ENCODE assay signal across 8 mouse cellular contexts in the genomic region with DNA sequence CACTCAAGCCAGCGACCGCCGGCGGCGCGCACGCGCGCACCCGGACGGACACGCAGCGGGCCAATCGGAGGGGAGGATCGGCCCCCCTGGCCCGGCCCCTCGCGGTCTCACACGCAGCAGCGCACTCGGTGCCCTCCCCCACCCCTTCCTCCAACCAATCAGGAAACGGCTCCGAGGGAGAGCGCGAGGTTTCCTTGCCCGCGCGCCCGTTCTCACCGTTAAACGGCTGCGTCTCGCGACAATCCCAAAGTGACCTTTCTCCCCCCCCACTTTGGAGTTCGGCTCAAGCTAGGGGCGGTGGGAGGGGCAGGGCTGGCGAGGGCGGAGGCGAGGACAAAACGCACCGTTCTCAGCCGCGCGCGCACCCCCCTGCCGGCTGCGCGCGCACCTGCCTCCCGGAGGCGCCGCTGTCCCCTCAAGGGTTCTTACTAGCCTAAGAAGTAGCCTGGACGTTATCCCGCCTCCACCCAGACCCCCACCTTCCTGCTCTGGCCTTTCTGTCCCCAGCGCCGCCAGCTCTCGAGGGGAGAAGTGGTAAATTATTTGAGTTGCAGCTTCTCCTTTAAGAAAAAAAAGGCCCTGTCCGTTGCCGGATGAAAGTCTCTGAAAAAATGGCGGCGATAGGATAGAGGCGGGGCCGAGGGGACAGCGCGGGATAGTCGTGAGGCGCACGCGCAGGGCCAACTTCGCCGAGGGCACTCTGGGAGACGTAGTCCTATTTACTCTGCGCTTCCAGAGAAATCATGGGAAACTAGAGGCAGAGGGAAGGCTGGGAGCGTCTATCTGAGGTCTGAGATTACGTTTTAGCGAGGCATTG. TPM values are rescaled to one million over a fixed set of nuclear protein-coding genes. Genes with fewer than 3 reads are reported as not detected.
DNase-seq lines count a peak whose midpoint lies in the region; ATAC-seq and TF ChIP-seq lines count a peak whose summit lies in the region.

A gene (minus strand): TSS at position 616 of the 817 bp plus-strand sequence.
A gene (plus strand): TSS at position 683 of the 817 bp plus-strand sequence.

- no peaks in the 10 kb centered on the region for H3K27me3 ChIP-seq in MEL (ENCODE audit: control insufficient read depth in 1 of 2, insufficient read depth in 2 of 2, low read length in 2 of 2)
- H3K27me3 ChIP-seq in cerebellum, adult 2 months (ENCODE audit: control insufficient read depth, insufficient read depth, low read length): no peaks in the 10 kb centered on the region
- no peaks in the 10 kb centered on the region for H3K27me3 ChIP-seq in forebrain, postnatal 0 days (ENCODE audit: insufficient read depth, low read length)
- H3K27me3 ChIP-seq in lung, embryonic 15.5 days: no peaks in the 10 kb centered on the region

- peak within 1 kb of the TSS; percentile 66 for H3K4me2 ChIP-seq in forebrain, postnatal 0 days (ENCODE audit: low read depth)
- H3K4me2 ChIP-seq in lung, embryonic 15.5 days: peak within 1 kb of the TSS; percentile 79

- peaks cover 3 to 8% of the 10 kb centered on the region in 2 experiments; a peak in 3 of 4 replicates for H3K4me1 ChIP-seq in MEL (ENCODE audit: control insufficient read depth in 1 of 2, insufficient read depth in 2 of 2, low read length in 2 of 2)
- no peaks in the 10 kb centered on the region for H3K4me1 ChIP-seq in cerebellum, adult 2 months (ENCODE audit: control insufficient read depth, insufficient read depth, low read length)
- H3K4me1 ChIP-seq in forebrain, postnatal 0 days (ENCODE audit: insufficient read depth): peaks cover 9% of the 10 kb centered on the region; the same call in 1 of the 2 replicates
- peaks cover 7% of the 10 kb centered on the region for H3K4me1 ChIP-seq in lung, embryonic 15.5 days

- H3K79me2 ChIP-seq in MEL (ENCODE audit: control insufficient read depth, insufficient read depth, low read length, poor library complexity): peaks cover 34% of the 10 kb centered on the region

- WGBS in cerebellum, adult 2 months: under 1% methylated on average over 70 of the region's 76 CpGs
- under 1% methylated on average over 73 of the region's 76 CpGs for WGBS in forebrain, postnatal 0 days
- WGBS in lung, embryonic 15.5 days: under 1% methylated on average over 61 of the region's 76 CpGs

- no peaks in the 10 kb centered on the region for H3K9me3 ChIP-seq in MEL (replicated peaks; ENCODE audit: insufficient read depth, low read length)
- H3K9me3 ChIP-seq in forebrain, postnatal 0 days (ENCODE audit: low read length): no peaks in the 10 kb centered on the region
- no peaks in the 10 kb centered on the region for H3K9me3 ChIP-seq in lung, embryonic 15.5 days

- H3K4me3 ChIP-seq in MEL (ENCODE audit: control insufficient read depth in 1 of 2, insufficient read depth in 1 of 2, low read depth in 2 of 2, low read length in 2 of 2): peak within 1 kb of the TSS; percentile 92 to 98
- peak within 1 kb of the TSS; percentile 91 for H3K4me3 ChIP-seq in cerebellum, adult 2 months (replicated peaks; ENCODE audit: insufficient read depth, low read depth, low read length)
- H3K4me3 ChIP-seq in forebrain, postnatal 0 days (ENCODE audit: low read depth, low read length): peak within 1 kb of the TSS; percentile 96
- peak within 1 kb of the TSS; percentile 98 for H3K4me3 ChIP-seq in lung, embryonic 15.5 days

- no peak for TF ChIP-seq RAD21 in MEL (IDR thresholded peaks at IDR 0.05; ENCODE audit: low read depth, low read length)

- peak; percentile 96 for ATAC-seq in forebrain, postnatal 0 days
- peak; percentile 96 for ATAC-seq in lung, embryonic 15.5 days (ENCODE audit: borderline replicate concordance, extremely low read depth, low FRiP score, low TSS enrichment)

- peak in 1 of 2 experiments; percentile 61; a peak in 2 of 4 replicates for TF ChIP-seq EP300 in MEL (IDR thresholded peaks at IDR 0.05; ENCODE audit: low read depth in 1 of 2, low read length in 2 of 2)

- no peak for TF ChIP-seq CTCF in MEL (IDR thresholded peaks at IDR 0.05 in 2 of 3, conservative IDR thresholded peaks at IDR 0.05 in 1 of 3; ENCODE audit: control insufficient read depth in 1 of 3, insufficient read depth in 1 of 3, low read depth in 2 of 3, low read length in 3 of 3, poor library complexity in 1 of 3, severe bottlenecking in 1 of 3)
- no peak for TF ChIP-seq CTCF in cerebellum, adult 2 months (IDR thresholded peaks at IDR 0.05; ENCODE audit: borderline replicate concordance, insufficient read depth, low read depth, low read length)
- peak; percentile 43 for TF ChIP-seq CTCF in forebrain, postnatal 0 days (IDR thresholded peaks at IDR 0.05; ENCODE audit: low read depth)

- H3K9ac ChIP-seq in MEL (ENCODE audit: control insufficient read depth, low read depth, low read length, poor library complexity, severe bottlenecking): peak within 1 kb of the TSS; percentile 100
- H3K9ac ChIP-seq in forebrain, postnatal 0 days: peak within 1 kb of the TSS; percentile 92
- H3K9ac ChIP-seq in lung, embryonic 15.5 days: peak within 1 kb of the TSS; percentile 99

- TF ChIP-seq POLR2A in MEL (IDR thresholded peaks at IDR 0.05; ENCODE audit: control insufficient read depth in 1 of 2, insufficient read depth in 1 of 2, low read depth in 1 of 2, low read length in 2 of 2, poor library complexity in 1 of 2): peak; percentile 54 to 57; a peak in 2 of 4 replicates
- TF ChIP-seq POLR2A in cerebellum, adult 2 months (IDR thresholded peaks at IDR 0.05; ENCODE audit: borderline replicate concordance, insufficient read depth, low read length): peak; percentile 41; the same call in 1 of the 2 replicates

- DNase-seq in MEL (ENCODE audit: low read depth, low spot score): peak; percentile 99
- peak; percentile 97 to 99 for DNase-seq in cerebellum, adult 2 months
- DNase-seq in forebrain, postnatal 0 days: peak; percentile 99
- peak; percentile 97 for DNase-seq in heart, postnatal 4 days
- peak; percentile 98 for DNase-seq in layer of hippocampus, adult 8-10 months (ENCODE audit: low spot score in 2 of 2)
- peak; percentile 97 for DNase-seq in ovary, adult 18-20 months (ENCODE audit: low spot score)
- DNase-seq in thymus, postnatal 0 days (ENCODE audit: low spot score): peak; percentile 98

- H3K36me3 ChIP-seq in MEL (ENCODE audit: control insufficient read depth in 1 of 2, insufficient read depth in 2 of 2, low read length in 2 of 2): peaks cover 0 to 18% of the 10 kb centered on the region in 2 experiments; a peak in 3 of 4 replicates
- H3K36me3 ChIP-seq in forebrain, postnatal 0 days (ENCODE audit: insufficient read depth): no peaks in the 10 kb centered on the region
- H3K36me3 ChIP-seq in lung, embryonic 15.5 days: no peaks in the 10 kb centered on the region

- H3K27ac ChIP-seq in MEL (ENCODE audit: control insufficient read depth, low read depth, low read length): peak within 1 kb of the TSS; percentile 97
- peak within 1 kb of the TSS; percentile 96 for H3K27ac ChIP-seq in cerebellum, adult 2 months (ENCODE audit: insufficient read depth, low read length)
- peak within 1 kb of the TSS; percentile 99 for H3K27ac ChIP-seq in forebrain, postnatal 0 days (ENCODE audit: low read depth, low read length)
- peak within 1 kb of the TSS; percentile 100 for H3K27ac ChIP-seq in lung, embryonic 15.5 days

TF ChIP-seq in MEL, 35 proteins besides CTCF, POLR2A, EP300 and RAD21 (continues in another document):
- TF ChIP-seq HCFC1 (IDR thresholded peaks at IDR 0.05; ENCODE audit: low read depth, low read length) (peak; percentile 94), MAZ (IDR thresholded peaks at IDR 0.05; ENCODE audit: low read depth, low read length) (peak; percentile 71; the same call in 1 of the 2 replicates), MXI1 (IDR thresholded peaks at IDR 0.05; ENCODE audit: low read depth, low read length) (no peak), ZC3H11A (IDR thresholded peaks at IDR 0.05; ENCODE audit: low read depth, low read length) (no peak), ETS1 (IDR thresholded peaks at IDR 0.05; ENCODE audit: low read depth, low read length) (no peak; the same call in 1 of the 2 replicates), KAT2A (conservative IDR thresholded peaks at IDR 0.05; ENCODE audit: low read depth, low read length) (peak; percentile 90), GABPA (IDR thresholded peaks at IDR 0.05; ENCODE audit: low read depth, low read length) (no peak), GATA1 (IDR thresholded peaks at IDR 0.05; ENCODE audit: low read depth, low read length) (no peak), MAFK (IDR thresholded peaks at IDR 0.05; ENCODE audit: borderline replicate concordance, low read depth, low read length) (no peak), E2F4 (IDR thresholded peaks at IDR 0.05; ENCODE audit: borderline replicate concordance, low read depth, low read length) (peak; percentile 76), ELF1 (IDR thresholded peaks at IDR 0.05; ENCODE audit: low read depth, low read length) (peak; percentile 69; the same call in 1 of the 2 replicates), UBTF (IDR thresholded peaks at IDR 0.05; ENCODE audit: borderline replicate concordance, insufficient read depth, low read depth, low read length) (no peak), USF1 (IDR thresholded peaks at IDR 0.05; ENCODE audit: low read depth, low read length) (no peak)

RNA-seq across cellular contexts. Expression of the first gene that starts in this region (rescaled TPM):
- 31.6 and 32.3 TPM in 2 replicates for total RNA-seq in MEL (2012; rRNA removed)
- polyA plus RNA-seq in MEL (2012; ENCODE audit: insufficient read depth in 1 of 2, insufficient read length in 2 of 2, low read depth in 1 of 2, low replicate concordance in 2 of 2, missing spikeins in 1 of 2): 100 to 1,000 TPM in 1 of 2 experiments, 10 to 100 TPM in 1; 51.7 to 148 TPM
- 57.6 TPM in 2 replicates for polyA plus RNA-seq in cerebellum, adult 2 months (2012; rRNA removed)
- 52.9 and 61.1 TPM in 2 replicates for total RNA-seq in forebrain, postnatal 0 days (2014; rRNA removed)
- 10.0 and 11.6 TPM in 2 replicates for polyA plus RNA-seq in forebrain, postnatal 0 days (2015; fragmentation: Nextera tagmentation; extraction: Ambion mirVana)
- 10 to 100 TPM; 81.2 to 83.3 TPM for total RNA-seq in heart, postnatal 4 days (2021)
- 10 to 100 TPM; 87.1 to 94.7 (median 90.9) TPM for total RNA-seq in layer of hippocampus, adult 8-10 months (2022)
- 14.1 and 14.7 TPM in 2 replicates for polyA plus RNA-seq in lung, embryonic 15.5 days (2015; fragmentation: Nextera tagmentation; extraction: Ambion mirVana)
- 14.8 and 18.2 TPM in 2 replicates for polyA plus RNA-seq in thymus, postnatal 0 days (2015; fragmentation: Nextera tagmentation; extraction: Ambion mirVana)

RNA-seq across cellular contexts. Expression of the second gene that starts in this region (rescaled TPM):
- total RNA-seq in MEL (2012; rRNA removed): 9.9 and 12.9 TPM in 2 replicates
- polyA plus RNA-seq in MEL (2012; ENCODE audit: insufficient read depth in 1 of 2, insufficient read length in 2 of 2, low read depth in 1 of 2, low replicate concordance in 2 of 2, missing spikeins in 1 of 2): 10 to 100 TPM in 1 of 2 experiments, not detected in 1; 12.3 TPM
- polyA plus RNA-seq in cerebellum, adult 2 months (2012; rRNA removed): 0.95 and 1.1 TPM in 2 replicates
- total RNA-seq in forebrain, postnatal 0 days (2014; rRNA removed): 1.8 and 2.2 TPM in 2 replicates
- polyA plus RNA-seq in forebrain, postnatal 0 days (2015; fragmentation: Nextera tagmentation; extraction: Ambion mirVana): 0.59 and 1.3 TPM in 2 replicates
- under 1 TPM; 0.67 to 0.90 TPM for total RNA-seq in heart, postnatal 4 days (2021)
- total RNA-seq in layer of hippocampus, adult 8-10 months (2022): 1 to 10 TPM; 1.4 to 6.1 (median 2.7) TPM
- 1.7 and 2.5 TPM in 2 replicates for polyA plus RNA-seq in lung, embryonic 15.5 days (2015; fragmentation: Nextera tagmentation; extraction: Ambion mirVana)
- 43.3 and 48.2 TPM in 2 replicates for polyA plus RNA-seq in thymus, postnatal 0 days (2015; fragmentation: Nextera tagmentation; extraction: Ambion mirVana)

Comparison
In these comparisons a context has a peak if more than half of its experiments do, and no peak if none do; other contexts are left out.
1. Peak in every context shown above with its lines: DNase-seq, ATAC-seq, H3K4me3 ChIP-seq and H3K27ac ChIP-seq.